Mouse (Mus musculus): ENCODE results near the gene Ccdc3. TPM values are rescaled to one million over a fixed set of nuclear protein-coding genes. Genes with fewer than 3 reads are reported as not detected.
"Not testable (repeated sequence)": the region's sequence is repeated elsewhere in the genome, so short reads cannot be mapped to it uniquely, and the experiment has no call there.

The Ccdc3 gene
- total RNA-seq (2018; cell fraction: chromatin; rRNA removed) = under 1 TPM in 1 of 26 experiments, not detected in 25; 0.92 TPM
- not detected for total RNA-seq (2018; cell fraction: cytosol; rRNA removed)
- not detected for total RNA-seq (2018; cell fraction: nucleus; rRNA removed)
- polyA plus RNA-seq (2018) = not detected in 3 replicates

DNA sequence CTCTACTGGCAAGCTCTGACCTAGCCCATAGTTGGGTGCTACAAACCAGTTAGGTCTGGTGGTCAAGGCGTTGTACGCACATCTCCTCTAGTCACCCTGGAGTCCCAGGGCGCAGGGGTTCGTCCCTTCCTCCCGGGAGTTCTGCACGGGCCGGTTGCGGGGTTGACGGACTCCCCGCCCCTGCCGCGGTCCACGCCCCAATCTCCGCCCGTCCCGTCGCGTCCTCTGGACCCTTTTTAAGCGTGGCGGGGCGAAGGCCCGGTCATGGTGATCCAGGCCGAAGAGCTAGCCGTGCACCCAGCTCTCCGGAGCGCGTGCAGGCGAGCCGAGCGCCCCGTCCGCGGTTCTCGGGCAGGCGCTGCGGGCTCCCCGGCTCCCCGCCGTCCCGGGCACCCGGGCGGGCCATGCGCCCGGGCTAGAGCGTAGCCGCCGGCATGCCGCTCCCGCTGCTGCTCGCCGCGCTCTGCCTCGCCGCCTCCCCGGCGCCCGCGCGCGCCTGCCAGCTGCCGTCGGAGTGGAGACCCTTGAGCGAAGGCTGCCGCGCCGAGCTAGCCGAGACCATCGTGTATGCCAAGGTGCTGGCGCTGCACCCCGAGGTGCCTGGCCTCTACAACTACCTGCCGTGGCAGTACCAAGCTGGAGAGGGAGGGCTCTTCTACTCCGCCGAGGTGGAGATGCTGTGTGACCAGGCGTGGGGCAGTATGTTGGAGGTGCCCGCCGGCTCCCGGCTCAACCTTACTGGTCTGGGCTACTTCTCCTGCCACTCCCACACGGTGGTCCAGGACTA lies at the start of gene Ccdc3:
TSS of gene Ccdc3 (plus strand) at position 277 of the 787 bp plus-strand sequence.
- Histone ChIP-seq H3K36me3 (ENCODE audit: inconsistent target) (no peaks in the 10 kb centered on the region), H3K79me2 (ENCODE audit: inconsistent target) (no peaks in the 10 kb centered on the region), H3K4me3 (ENCODE audit: inconsistent target) (no peak within 1 kb of the TSS), H3K27ac (no peak within 1 kb of the TSS)
- 3% methylated on average over 73 of the region's 78 CpGs for WGBS (ENCODE audit: missing documents)

DNA sequence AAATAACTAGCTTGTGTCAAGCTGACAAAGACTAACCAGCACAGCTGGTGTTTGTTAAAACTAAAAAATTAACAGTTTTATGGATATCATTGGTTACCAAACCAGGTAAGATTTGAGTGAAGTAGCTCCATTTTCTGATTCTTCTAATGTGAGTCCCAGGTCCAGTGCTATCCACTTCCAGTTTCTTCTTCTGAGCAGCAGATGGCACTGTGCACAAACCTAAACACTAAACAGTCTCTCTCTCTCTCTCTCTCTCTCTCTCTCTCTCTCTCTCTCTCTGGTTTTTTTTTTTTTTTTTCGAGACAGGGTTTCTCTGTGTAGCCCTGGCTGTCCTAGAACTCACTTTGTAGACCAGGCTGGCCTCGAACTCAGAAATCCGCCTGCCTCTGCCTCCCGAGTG lies 47.2 kb upstream of the Ccdc3 start:
- not testable (repeated sequence) for H3K36me3 ChIP-seq (ENCODE audit: inconsistent target); H3K4me3 ChIP-seq (ENCODE audit: inconsistent target); H3K79me2 ChIP-seq (ENCODE audit: inconsistent target); H3K27ac ChIP-seq
- 87% methylated on average over 2 of the region's 4 CpGs for WGBS (ENCODE audit: missing documents)

DNA sequence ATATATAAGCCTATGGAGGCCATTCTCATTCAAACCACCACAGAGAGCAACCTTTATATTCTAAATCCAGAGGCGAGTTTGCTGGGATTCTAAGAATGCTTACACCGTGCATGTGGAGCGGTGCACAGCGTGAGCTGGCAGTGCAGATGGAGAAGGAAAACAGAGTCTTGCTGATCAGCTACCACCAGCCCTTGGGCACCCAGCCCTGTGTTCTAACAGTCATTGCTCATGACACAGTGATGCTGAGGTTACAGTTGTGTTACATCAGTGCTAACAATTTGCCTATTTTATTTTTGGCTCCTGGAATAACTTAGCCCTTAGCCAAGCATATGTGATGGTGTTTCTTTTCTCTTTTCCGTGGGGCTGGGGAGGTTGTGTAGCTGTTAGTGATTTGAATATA lies 42.7 kb upstream of the Ccdc3 start:
- no peak overlapping the region for H3K27ac ChIP-seq
- H3K36me3 ChIP-seq (ENCODE audit: inconsistent target) = no peaks in the 10 kb centered on the region
- H3K4me3 ChIP-seq (ENCODE audit: inconsistent target) = no peak overlapping the region
- WGBS (ENCODE audit: missing documents) = 88% methylated on average over 5 of the region's 5 CpGs
- no peaks in the 10 kb centered on the region for H3K79me2 ChIP-seq (ENCODE audit: inconsistent target)

DNA sequence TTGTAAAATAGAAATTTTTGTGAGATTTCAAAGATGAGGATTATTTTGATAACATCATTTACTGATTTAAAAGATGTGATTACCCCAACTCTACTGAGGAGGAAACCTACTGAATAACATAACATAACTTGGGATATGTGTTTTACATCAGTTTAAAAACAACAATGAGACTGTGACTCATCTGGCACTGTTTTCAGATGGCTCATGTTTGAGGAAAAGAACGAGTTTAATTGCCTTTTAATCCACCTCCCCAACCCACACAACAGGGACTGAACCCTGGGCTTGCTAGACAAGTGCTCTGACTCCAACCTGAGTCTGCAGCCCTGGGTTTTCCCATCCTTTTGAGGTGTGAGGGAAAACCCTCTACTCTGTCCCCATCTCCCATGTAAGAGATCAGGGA lies 42.3 kb upstream of the Ccdc3 start:
- H3K36me3 ChIP-seq (ENCODE audit: inconsistent target) = no peaks in the 10 kb centered on the region
- H3K79me2 ChIP-seq (ENCODE audit: inconsistent target) = no peaks in the 10 kb centered on the region
- 44% methylated on average over 1 of the region's 1 CpGs for WGBS (ENCODE audit: missing documents)
- H3K27ac ChIP-seq = no peak overlapping the region
- H3K4me3 ChIP-seq (ENCODE audit: inconsistent target) = no peak overlapping the region

DNA sequence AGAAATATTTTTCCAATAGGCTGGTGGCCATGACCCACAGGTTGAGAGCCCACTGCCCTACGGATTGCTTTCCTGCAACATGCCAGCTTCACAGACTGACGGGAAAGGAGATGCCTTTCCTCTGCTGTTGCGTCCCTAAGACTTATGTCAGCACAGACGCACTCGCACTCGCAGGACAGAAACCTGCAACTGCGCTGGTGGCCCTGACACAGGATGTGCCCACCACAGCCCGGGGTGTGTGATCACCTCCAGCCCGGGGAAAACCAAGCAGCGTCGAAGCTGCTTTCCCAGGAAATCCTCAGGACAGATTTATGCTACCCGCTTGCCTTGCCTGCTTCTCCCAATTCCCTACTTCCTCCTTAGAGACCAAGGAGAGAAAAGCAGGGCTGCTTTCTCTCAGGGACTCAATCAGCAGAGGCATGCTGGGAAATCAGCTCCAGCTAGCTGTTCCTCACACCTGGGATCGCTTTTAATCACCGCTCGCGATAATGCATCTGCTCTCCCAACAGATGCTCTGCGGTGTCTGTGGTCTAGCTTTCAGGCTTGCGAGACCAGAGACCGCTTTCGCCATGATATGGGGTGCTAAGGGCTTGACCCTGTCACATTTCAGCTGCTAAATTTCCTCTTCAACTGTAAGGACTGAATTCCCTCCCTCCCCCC lies 39.7 kb upstream of the Ccdc3 start:
- Histone ChIP-seq H3K27ac (no peak overlapping the region), H3K79me2 (ENCODE audit: inconsistent target) (no peaks in the 10 kb centered on the region), H3K4me3 (ENCODE audit: inconsistent target) (no peak overlapping the region), H3K36me3 (ENCODE audit: inconsistent target) (no peaks in the 10 kb centered on the region)
- 13% methylated on average over 20 of the region's 20 CpGs for WGBS (ENCODE audit: missing documents)

DNA sequence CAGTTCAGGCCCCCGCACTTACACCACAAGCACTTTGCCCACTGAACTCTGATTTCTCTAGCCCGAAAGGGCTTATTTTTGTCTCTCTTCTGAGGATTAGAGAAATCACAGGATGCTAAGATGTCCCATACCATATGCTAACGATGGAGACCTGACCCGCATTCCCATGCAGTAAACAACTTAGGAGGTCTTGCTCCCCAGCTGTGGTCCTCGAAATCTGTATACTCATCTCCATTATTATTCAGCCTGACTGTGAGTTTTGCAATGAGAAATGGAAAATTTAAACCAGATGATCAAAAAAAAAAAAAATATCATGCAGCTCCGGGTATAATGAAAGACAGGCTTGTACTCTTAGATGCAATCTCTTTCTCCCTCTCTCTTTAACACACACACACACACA lies 38.4 kb upstream of the Ccdc3 start:
- 87% methylated on average over 6 of the region's 6 CpGs for WGBS (ENCODE audit: missing documents)
- Histone ChIP-seq H3K27ac (no peak overlapping the region), H3K4me3 (ENCODE audit: inconsistent target) (no peak overlapping the region), H3K36me3 (ENCODE audit: inconsistent target) (no peaks in the 10 kb centered on the region), H3K79me2 (ENCODE audit: inconsistent target) (no peaks in the 10 kb centered on the region)

DNA sequence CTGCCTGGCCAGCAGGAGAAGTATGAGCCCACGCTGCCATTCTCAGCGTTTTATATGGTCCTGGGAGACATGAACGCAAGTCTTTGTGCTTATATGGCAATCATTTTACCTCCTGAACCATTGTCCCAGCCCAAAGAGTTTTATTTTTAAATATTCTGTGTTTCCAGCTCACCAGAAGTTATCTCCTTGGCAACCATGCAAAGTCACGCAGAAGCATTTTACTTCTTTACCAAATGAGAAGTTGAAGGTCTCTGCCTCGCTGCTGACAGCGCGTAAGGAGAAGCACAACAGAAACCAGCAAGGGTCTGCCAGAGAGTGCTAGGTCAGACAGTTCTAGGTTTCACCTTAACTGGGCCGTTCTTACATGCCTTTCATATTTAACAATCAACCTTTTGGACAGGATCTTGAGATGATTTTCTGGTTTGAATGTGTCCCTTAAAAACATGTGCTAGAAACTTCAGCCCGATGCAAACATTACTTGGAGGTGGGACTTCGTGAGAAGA lies 35.8 kb upstream of the Ccdc3 start:
- Histone ChIP-seq H3K4me3 (ENCODE audit: inconsistent target) (no peak overlapping the region), H3K79me2 (ENCODE audit: inconsistent target) (no peaks in the 10 kb centered on the region), H3K27ac (no peak overlapping the region), H3K36me3 (ENCODE audit: inconsistent target) (no peaks in the 10 kb centered on the region)
- whole genome bisulfite sequencing (ENCODE audit: missing documents) = 86% methylated on average over 10 of the region's 10 CpGs

DNA sequence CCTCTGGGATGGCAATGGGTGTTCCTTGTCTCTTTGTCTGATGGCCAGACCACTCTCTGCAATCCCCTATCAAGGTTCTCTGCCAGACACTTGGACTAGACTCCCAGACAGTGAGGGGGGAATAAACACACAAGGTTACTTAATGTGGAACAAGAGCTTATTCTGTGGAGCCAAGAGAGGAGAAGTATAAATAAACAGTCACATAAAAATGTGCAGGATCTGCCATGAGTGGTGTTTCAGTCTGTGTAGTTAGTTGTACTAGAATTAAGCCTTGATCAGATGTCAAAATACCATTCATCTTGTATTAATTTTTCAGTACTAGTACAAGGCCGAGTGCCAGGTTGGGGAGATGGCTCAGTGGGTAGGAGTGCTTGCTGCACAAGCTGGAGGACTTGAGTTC lies 34.7 kb upstream of the Ccdc3 start:
- Histone ChIP-seq H3K36me3 (ENCODE audit: inconsistent target) (no peaks in the 10 kb centered on the region), H3K79me2 (ENCODE audit: inconsistent target) (no peaks in the 10 kb centered on the region), H3K4me3 (ENCODE audit: inconsistent target) (no peak overlapping the region), H3K27ac (no peak overlapping the region)
- 92% methylated on average over 1 of the region's 1 CpGs for WGBS (ENCODE audit: missing documents)

DNA sequence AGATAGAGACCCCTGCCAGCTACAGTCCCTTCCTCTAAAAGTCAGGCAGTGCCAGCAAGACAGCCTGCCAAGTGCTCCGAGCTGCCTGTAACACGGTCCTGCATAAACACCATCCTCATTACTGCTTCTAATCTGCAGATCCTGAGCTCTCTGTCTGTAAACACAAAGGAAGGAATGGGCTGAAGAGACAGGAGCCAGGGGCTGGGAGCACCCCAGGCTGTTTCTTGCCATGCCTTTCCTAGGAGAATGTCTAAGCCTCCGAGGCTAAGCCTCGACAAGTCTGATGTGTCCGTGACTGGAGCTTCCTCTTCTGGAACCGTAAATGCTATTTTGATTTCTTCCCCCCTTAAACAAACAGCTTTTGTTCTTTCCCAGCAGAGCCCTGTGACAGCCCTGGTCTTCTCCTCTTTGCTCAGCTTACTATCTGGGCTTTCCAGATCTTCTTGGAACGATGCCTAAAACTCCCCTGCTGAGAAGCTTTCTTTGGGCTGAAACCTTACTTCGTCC lies 24.7 kb upstream of the Ccdc3 start:
- no peak overlapping the region for H3K27ac ChIP-seq
- H3K36me3 ChIP-seq (ENCODE audit: inconsistent target) = no peaks in the 10 kb centered on the region
- H3K4me3 ChIP-seq (ENCODE audit: inconsistent target) = no peak overlapping the region
- H3K79me2 ChIP-seq (ENCODE audit: inconsistent target) = no peaks in the 10 kb centered on the region
- WGBS (ENCODE audit: missing documents) = 30% methylated on average over 7 of the region's 8 CpGs

DNA sequence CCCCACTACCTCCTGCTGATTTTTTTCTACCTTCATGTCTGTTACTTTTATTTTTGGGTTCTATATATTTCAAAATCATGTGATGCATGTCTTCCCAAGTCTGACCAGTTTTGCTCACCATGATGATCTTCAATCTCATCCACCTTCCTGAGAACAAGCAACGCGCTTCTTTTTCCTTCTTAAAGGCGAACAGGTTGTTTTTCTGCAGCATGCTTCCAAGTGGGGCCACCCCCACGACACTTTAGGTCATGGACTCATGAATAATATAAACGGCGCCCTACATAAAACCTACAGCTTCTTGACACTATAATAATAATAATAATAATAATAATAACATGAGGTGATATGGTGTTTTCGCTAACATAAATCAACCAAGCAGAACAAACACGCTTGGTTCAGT lies 23.2 kb upstream of the Ccdc3 start:
- no peak overlapping the region for H3K27ac ChIP-seq
- no peaks in the 10 kb centered on the region for H3K79me2 ChIP-seq (ENCODE audit: inconsistent target)
- H3K36me3 ChIP-seq (ENCODE audit: inconsistent target) = no peaks in the 10 kb centered on the region
- 91% methylated on average over 6 of the region's 8 CpGs for WGBS (ENCODE audit: missing documents)
- H3K4me3 ChIP-seq (ENCODE audit: inconsistent target) = no peak overlapping the region

DNA sequence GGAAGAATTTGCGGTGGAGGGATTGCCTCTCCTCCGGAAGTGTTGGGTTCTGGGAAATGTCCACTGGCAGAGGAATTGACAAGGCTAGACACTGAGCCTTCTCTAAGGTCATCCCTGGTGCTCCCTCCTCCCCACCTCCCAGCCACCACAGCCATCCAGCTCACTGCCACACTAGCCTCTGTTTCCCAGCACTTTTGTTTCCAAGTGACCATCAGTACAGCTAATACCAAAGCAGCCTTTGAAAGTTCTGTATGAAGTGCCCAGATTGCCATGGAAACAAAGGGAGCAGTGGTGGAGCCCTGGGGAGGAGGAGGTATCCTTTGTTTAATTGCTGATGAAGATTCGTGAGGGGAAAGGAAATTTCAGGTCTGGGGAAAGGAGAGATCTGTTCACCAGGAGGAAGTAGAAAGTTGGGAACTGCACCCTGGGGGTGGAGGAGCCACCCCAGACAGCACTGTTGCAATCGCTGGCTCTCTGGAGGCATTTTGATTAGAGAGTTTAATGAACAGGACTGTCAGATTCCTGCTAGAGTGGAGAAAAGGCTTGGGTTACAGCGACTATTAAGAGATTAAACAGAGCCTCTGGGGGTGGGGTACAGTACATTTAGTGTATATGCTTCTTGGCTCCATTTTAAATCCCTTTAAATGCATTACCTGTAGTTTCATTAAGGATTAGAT lies 20.6 kb upstream of the Ccdc3 start:
- 43% methylated on average over 5 of the region's 5 CpGs for WGBS (ENCODE audit: missing documents)
- Histone ChIP-seq H3K4me3 (ENCODE audit: inconsistent target) (no peak overlapping the region), H3K36me3 (ENCODE audit: inconsistent target) (no peaks in the 10 kb centered on the region), H3K79me2 (ENCODE audit: inconsistent target) (no peaks in the 10 kb centered on the region), H3K27ac (no peak overlapping the region)

DNA sequence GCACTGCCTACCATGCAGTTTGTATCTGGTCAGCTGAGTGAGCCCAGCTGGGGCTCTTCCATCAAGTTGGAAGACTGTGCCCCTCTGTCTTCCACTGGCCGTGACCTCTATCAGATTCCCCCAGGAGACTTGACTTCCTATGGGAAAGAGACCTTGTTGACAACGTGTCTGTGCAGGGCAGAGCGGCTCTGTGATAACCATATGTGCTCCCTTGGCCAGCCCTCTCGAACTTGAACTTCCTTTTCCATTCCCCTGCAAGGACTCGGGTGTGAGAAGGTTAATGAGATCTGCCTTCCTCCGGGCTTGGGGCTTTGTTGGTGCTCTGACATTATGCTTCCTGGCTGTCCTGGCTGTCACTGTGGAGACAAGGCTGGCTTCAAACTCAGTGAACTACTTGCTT lies 12.1 kb upstream of the Ccdc3 start:
- no peak overlapping the region for H3K27ac ChIP-seq
- H3K79me2 ChIP-seq (ENCODE audit: inconsistent target) = no peaks in the 10 kb centered on the region
- 23% methylated on average over 6 of the region's 6 CpGs for WGBS (ENCODE audit: missing documents)
- no peaks in the 10 kb centered on the region for H3K36me3 ChIP-seq (ENCODE audit: inconsistent target)
- H3K4me3 ChIP-seq (ENCODE audit: inconsistent target) = no peak overlapping the region

DNA sequence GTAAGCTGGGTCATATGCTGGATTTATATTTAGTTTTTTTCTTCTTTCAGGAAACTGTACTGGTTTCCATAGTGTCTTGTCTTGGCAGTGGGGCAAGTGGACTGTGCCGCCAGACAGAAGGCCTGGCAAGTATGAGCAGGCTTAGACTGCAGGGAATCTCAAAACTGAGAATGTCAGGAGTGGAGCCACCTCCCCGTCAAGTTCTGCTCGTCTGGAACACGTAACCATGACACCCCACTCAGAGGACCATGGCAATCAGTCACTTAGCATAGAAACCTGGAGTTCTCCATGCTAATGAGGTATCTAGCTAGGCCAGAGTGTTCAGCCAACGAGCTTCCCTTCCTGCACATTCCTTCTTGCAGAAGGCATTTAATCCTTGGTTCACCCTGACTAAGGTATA lies 10.2 kb upstream of the Ccdc3 start:
- Histone ChIP-seq H3K36me3 (ENCODE audit: inconsistent target) (no peaks in the 10 kb centered on the region), H3K79me2 (ENCODE audit: inconsistent target) (no peaks in the 10 kb centered on the region), H3K4me3 (ENCODE audit: inconsistent target) (no peak overlapping the region), H3K27ac (no peak overlapping the region)
- 92% methylated on average over 4 of the region's 5 CpGs for WGBS (ENCODE audit: missing documents)

DNA sequence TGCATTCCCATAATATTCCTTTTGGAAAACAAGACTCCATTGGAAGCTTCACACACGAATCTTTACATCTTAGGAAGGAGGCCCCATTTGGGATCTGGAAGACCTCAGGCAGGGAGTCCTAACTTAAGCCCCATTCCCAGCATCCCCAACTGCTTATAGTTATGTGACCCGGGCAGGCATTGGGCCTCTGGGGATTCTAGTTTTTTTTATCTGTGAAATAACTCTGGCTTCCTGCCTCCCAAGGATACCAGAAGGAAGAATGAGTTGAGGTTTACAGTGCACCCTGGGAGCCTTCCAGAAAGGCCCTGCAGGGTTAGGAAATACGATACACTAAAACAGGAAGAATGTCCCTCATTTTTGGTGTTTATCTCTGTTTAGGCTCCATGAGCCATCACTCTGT lies 8.5 kb upstream of the Ccdc3 start:
- H3K27ac ChIP-seq = no peak overlapping the region
- 55% methylated on average over 3 of the region's 3 CpGs for WGBS (ENCODE audit: missing documents)
- no peaks in the 10 kb centered on the region for H3K79me2 ChIP-seq (ENCODE audit: inconsistent target)
- H3K4me3 ChIP-seq (ENCODE audit: inconsistent target) = no peak overlapping the region
- H3K36me3 ChIP-seq (ENCODE audit: inconsistent target) = no peaks in the 10 kb centered on the region

DNA sequence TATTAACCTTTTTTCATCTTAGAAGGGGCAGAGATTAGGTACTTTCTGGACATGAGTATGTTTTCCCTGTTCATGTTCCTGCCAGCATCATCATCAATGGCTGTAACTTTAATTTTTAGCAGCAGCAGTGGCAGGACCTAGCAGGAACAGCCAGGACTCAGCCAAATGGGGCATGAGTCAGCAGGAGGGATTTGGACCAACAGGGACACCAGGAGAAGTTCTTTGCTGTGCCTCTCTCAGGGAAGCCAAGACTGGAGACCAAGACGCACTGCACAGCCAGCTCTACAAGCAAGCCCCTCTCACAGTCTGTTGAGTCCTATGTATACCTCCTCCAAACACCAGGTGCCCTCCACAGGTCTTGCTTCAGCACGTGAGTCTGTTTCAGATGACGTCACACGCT lies 5.5 kb upstream of the Ccdc3 start:
- 98% methylated on average over 4 of the region's 4 CpGs for WGBS (ENCODE audit: missing documents)
- H3K4me3 ChIP-seq (ENCODE audit: inconsistent target) = no peak overlapping the region
- H3K79me2 ChIP-seq (ENCODE audit: inconsistent target) = no peaks in the 10 kb centered on the region
- no peaks in the 10 kb centered on the region for H3K36me3 ChIP-seq (ENCODE audit: inconsistent target)
- H3K27ac ChIP-seq = no peak overlapping the region

Measured in macrophage (primary cell).